ENCODE assay signal across 14 mouse cellular contexts in the genomic region with DNA sequence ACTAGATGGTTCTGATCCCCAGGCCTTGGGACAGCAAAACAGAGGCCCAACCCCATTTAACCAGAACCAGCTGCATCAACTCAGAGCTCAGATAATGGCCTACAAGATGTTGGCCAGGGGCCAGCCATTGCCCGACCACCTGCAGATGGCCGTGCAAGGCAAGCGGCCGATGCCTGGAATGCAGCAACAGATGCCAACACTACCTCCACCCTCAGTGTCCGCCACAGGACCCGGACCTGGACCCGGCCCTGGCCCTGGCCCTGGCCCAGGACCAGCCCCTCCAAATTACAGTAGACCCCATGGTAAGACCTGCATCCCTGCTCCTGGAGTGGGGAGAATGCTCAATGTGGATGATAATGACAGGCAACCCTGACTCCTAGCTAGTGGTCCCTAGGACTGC. TPM values are rescaled to one million over a fixed set of nuclear protein-coding genes. Genes with fewer than 3 reads are reported as not detected.
A peak's percentile ranks its signal among the peaks of the same experiment; 100 is the strongest.
DNase-seq lines count a peak whose midpoint lies in the region; ATAC-seq lines count a peak whose summit lies in the region.
"Had no signal": no experiment of that assay in that cellular context is flagged by ENCODE, and none has a peak within 500 bp of the region (broad histone marks: within the 10 kb centered on the region; RNA-seq: fewer than 3 reads in every experiment).

No protein-coding gene starts in this region.

- no peak overlapping the region for H3K27ac ChIP-seq in forebrain, embryonic 16.5 days (ENCODE audit: low read length)
- no peak overlapping the region for H3K27ac ChIP-seq in forebrain, embryonic 12.5 days
- H3K27ac ChIP-seq: midbrain, embryonic 12.5 days; stomach, embryonic 15.5 days had no signal

- H3K9ac ChIP-seq in forebrain, embryonic 16.5 days (replicated peaks; ENCODE audit: low read depth, low read length): no peak overlapping the region
- H3K9ac ChIP-seq in forebrain, embryonic 12.5 days: no peak overlapping the region
- H3K9ac ChIP-seq: midbrain, embryonic 12.5 days; stomach, embryonic 15.5 days had no signal

- H3K4me3 ChIP-seq in forebrain, embryonic 16.5 days (replicated peaks; ENCODE audit: low read length): no peak overlapping the region
- no peak overlapping the region for H3K4me3 ChIP-seq in forebrain, embryonic 12.5 days (replicated peaks)
- H3K4me3 ChIP-seq: midbrain, embryonic 12.5 days; stomach, embryonic 15.5 days had no signal

- 24% methylated on average over 7 of the region's 7 CpGs for WGBS in forebrain, embryonic 16.5 days
- 72% methylated on average over 7 of the region's 7 CpGs for WGBS in forebrain, embryonic 12.5 days

- H3K4me1 ChIP-seq in forebrain, embryonic 16.5 days (replicated peaks; ENCODE audit: control insufficient read depth, insufficient read depth, low read length): peaks cover 4% of the 10 kb centered on the region; the same call in 1 of the 2 replicates
- no peaks in the 10 kb centered on the region for H3K4me1 ChIP-seq in forebrain, embryonic 12.5 days
- H3K4me1 ChIP-seq: midbrain, embryonic 12.5 days; stomach, embryonic 15.5 days had no signal

- H3K36me3 ChIP-seq in forebrain, embryonic 16.5 days (ENCODE audit: control insufficient read depth, insufficient read depth): peaks cover 49% of the 10 kb centered on the region
- peaks cover 82% of the 10 kb centered on the region for H3K36me3 ChIP-seq in forebrain, embryonic 12.5 days (replicated peaks)

- 0 out of 2 replicates have a peak, but pooled peaks have one; percentile 26 for ATAC-seq in forebrain, embryonic 16.5 days
- ATAC-seq in forebrain, embryonic 12.5 days (ENCODE audit: low FRiP score): no peak

- H3K4me2 ChIP-seq in forebrain, embryonic 16.5 days (ENCODE audit: low read length): no peak overlapping the region
- H3K4me2 ChIP-seq in forebrain, embryonic 12.5 days: no peak overlapping the region
- H3K4me2 ChIP-seq: midbrain, embryonic 12.5 days; stomach, embryonic 15.5 days had no signal

- H3K27me3 ChIP-seq in forebrain, embryonic 16.5 days (replicated peaks; ENCODE audit: control insufficient read depth, insufficient read depth, low read length): no peaks in the 10 kb centered on the region
- H3K27me3 ChIP-seq in forebrain, embryonic 12.5 days: no peaks in the 10 kb centered on the region
- H3K27me3 ChIP-seq: midbrain, embryonic 12.5 days; stomach, embryonic 15.5 days had no signal

- intact Hi-C loops in left cerebral cortex, postnatal 4 days (cut with DNase I): loop anchor here (5.0 kb wide), 1 partner anchor 37 kb away; no protein-coding TSS in a partner anchor
- intact Hi-C loops in left cerebral cortex, postnatal 14 days (cut with DNase I): loop anchor here (5.0 kb wide), 1 partner anchor 42 kb away; no protein-coding TSS in a partner anchor

- no peaks in the 10 kb centered on the region for H3K9me3 ChIP-seq in forebrain, embryonic 16.5 days (ENCODE audit: control insufficient read depth, low read length)
- H3K9me3 ChIP-seq in forebrain, embryonic 12.5 days: no peaks in the 10 kb centered on the region
- H3K9me3 ChIP-seq: midbrain, embryonic 12.5 days; stomach, embryonic 15.5 days had no signal

- DNase-seq in left cerebral cortex, postnatal 4 days: peak; percentile 52
- no peak for DNase-seq in left cerebral cortex, adult 8-10 months (ENCODE audit: low spot score in 2 of 2)
- DNase-seq in MN1 (ENCODE audit: low spot score): peak; percentile 41
- peak; percentile 63 to 73 for DNase-seq in cerebellum, postnatal 10 days
- DNase-seq in left cerebral cortex, postnatal 14 days (ENCODE audit: low spot score in 2 of 2): no peak
- no peak for DNase-seq in urinary bladder, adult 18-20 months (ENCODE audit: low spot score in 2 of 2)
- DNase-seq: adrenal gland, postnatal 25 days; gastrocnemius, postnatal 14 days; kidney, adult 18-20 months; liver had no signal

RNA-seq across cellular contexts. Expression of gene Smarca4, which starts 19.7 kb away (rescaled TPM):
- 162 and 165 TPM in 2 replicates for polyA plus RNA-seq in forebrain, embryonic 16.5 days (2015; fragmentation: Nextera tagmentation; extraction: Ambion mirVana)
- polyA plus RNA-seq in forebrain, embryonic 12.5 days (2016; fragmentation: Nextera tagmentation; extraction: Ambion mirVana): 184 and 203 TPM in 2 replicates
- total RNA-seq in left cerebral cortex, postnatal 4 days (2021): 100 to 1,000 TPM; 185 to 186 TPM
- total RNA-seq in left cerebral cortex, adult 8-10 months (2022): 100 to 1,000 TPM in 2 of 4 experiments, 10 to 100 TPM in 2; 96.5 to 103 (median 99.6) TPM
- 100 to 1,000 TPM; 129 TPM for total RNA-seq in left cerebral cortex, postnatal 14 days (2021)

RNA-seq across cellular contexts. Expression of gene Yipf2, which starts 43.0 kb away (rescaled TPM):
- polyA plus RNA-seq in forebrain, embryonic 16.5 days (2015; fragmentation: Nextera tagmentation; extraction: Ambion mirVana): 22.7 and 24.8 TPM in 2 replicates
- polyA plus RNA-seq in forebrain, embryonic 12.5 days (2016; fragmentation: Nextera tagmentation; extraction: Ambion mirVana): 17.3 TPM in 2 replicates
- 1 to 10 TPM; 7.0 to 9.9 TPM for total RNA-seq in left cerebral cortex, postnatal 4 days (2021)
- total RNA-seq in left cerebral cortex, adult 8-10 months (2022): 10 to 100 TPM; 20.7 to 25.4 (median 22.7) TPM
- total RNA-seq in left cerebral cortex, postnatal 14 days (2021): 10 to 100 TPM; 17.5 to 19.2 TPM

RNA-seq across cellular contexts. Expression of gene Timm29, which starts 43.1 kb away (rescaled TPM):
- polyA plus RNA-seq in forebrain, embryonic 16.5 days (2015; fragmentation: Nextera tagmentation; extraction: Ambion mirVana): 58.2 and 58.4 TPM in 2 replicates
- 54.5 and 55.9 TPM in 2 replicates for polyA plus RNA-seq in forebrain, embryonic 12.5 days (2016; fragmentation: Nextera tagmentation; extraction: Ambion mirVana)
- 10 to 100 TPM; 56.7 to 58.7 TPM for total RNA-seq in left cerebral cortex, postnatal 4 days (2021)
- 10 to 100 TPM; 52.8 to 64.0 (median 54.5) TPM for total RNA-seq in left cerebral cortex, adult 8-10 months (2022)
- total RNA-seq in left cerebral cortex, postnatal 14 days (2021): 10 to 100 TPM; 43.9 to 46.0 TPM

Comparison
In these comparisons a context has a peak if more than half of its experiments do, and no peak if none do; other contexts are left out.
1. DNase-seq: peak in left cerebral cortex, postnatal 4 days (single experiment), MN1 (single experiment) and cerebellum, postnatal 10 days (2 of 2); none in left cerebral cortex, adult 8-10 months (0 of 2), left cerebral cortex, postnatal 14 days (0 of 2) and urinary bladder, adult 18-20 months (0 of 2).